Mouse (Mus musculus) liver, embryonic 12.5 days (tissue): ENCODE results near the gene Zfp36l1. TPM values are rescaled to one million over a fixed set of nuclear protein-coding genes. Genes with fewer than 3 reads are reported as not detected.

Source experiments
- ATAC-seq: fragments of 200-750 bp; cut with Nextera tagmentation; 2 replicates; pipeline ENCODE4 v1.8.0; 2017; ENCODE audit warnings: moderate number of reproducible peaks, mild to moderate bottlenecking, moderate library complexity
- H3K27ac ChIP-seq: fragments of 300-500 bp; sonication (generic); 2 replicates; pipeline ENCODE4 v1.5.1; 2016; ENCODE audit warnings: mild to moderate bottlenecking
- H3K27me3 ChIP-seq: fragments of 300-500 bp; sonication (generic); replicated peaks from 2 replicates; pipeline ENCODE4 v1.6.1; 2016; ENCODE audit warnings: mild to moderate bottlenecking, moderate library complexity
- H3K36me3 ChIP-seq: fragments of 300-500 bp; sonication (generic); 2 replicates; pipeline ENCODE4 v1.6.1; 2016; ENCODE audit warnings: mild to moderate bottlenecking, moderate library complexity
- H3K4me1 ChIP-seq: fragments of 300-500 bp; sonication (generic); 2 replicates; pipeline ENCODE4 v1.6.1; 2016
- H3K4me2 ChIP-seq: fragments of 300-500 bp; sonication (generic); 2 replicates; pipeline ENCODE4 v1.6.1; 2016; ENCODE audit warnings: mild to moderate bottlenecking, moderate library complexity
- H3K4me3 ChIP-seq: fragments of 300-500 bp; sonication (generic); 2 replicates; pipeline ENCODE4 v1.5.1; 2016; ENCODE audit warnings: mild to moderate bottlenecking, moderate library complexity
- H3K9ac ChIP-seq: fragments of 300-500 bp; sonication (generic); 2 replicates; pipeline ENCODE4 v1.6.1; 2016; ENCODE audit warnings: mild to moderate bottlenecking, moderate library complexity
- H3K9me3 ChIP-seq: fragments of 300-500 bp; sonication (generic); replicated peaks from 2 replicates; pipeline ENCODE4 v1.6.1; 2016; ENCODE audit warnings: mild to moderate bottlenecking, moderate library complexity
- WGBS: fragments of 180-500 bp; shearing (Covaris S2); methylation state at CpG from one replicate; pipeline ENCODE4 v1.1.7; 2016; ENCODE audit not compliant: insufficient replicate concordance; 5-methylcytosine and 5-hydroxymethylcytosine counted together
- polyA plus RNA-seq: library from polyadenylated mRNA; unstranded; fragments of >200 nt; fragmentation: Nextera tagmentation; extraction: Ambion mirVana; gene quantifications from 2 replicates; pipeline ENCODE4 v1.2.1, GENCODE M21; 2016

Zfp36l1 gene
- polyA plus RNA-seq, 1 experiment from 2014 or later, result 23.9 TPM

DNA sequence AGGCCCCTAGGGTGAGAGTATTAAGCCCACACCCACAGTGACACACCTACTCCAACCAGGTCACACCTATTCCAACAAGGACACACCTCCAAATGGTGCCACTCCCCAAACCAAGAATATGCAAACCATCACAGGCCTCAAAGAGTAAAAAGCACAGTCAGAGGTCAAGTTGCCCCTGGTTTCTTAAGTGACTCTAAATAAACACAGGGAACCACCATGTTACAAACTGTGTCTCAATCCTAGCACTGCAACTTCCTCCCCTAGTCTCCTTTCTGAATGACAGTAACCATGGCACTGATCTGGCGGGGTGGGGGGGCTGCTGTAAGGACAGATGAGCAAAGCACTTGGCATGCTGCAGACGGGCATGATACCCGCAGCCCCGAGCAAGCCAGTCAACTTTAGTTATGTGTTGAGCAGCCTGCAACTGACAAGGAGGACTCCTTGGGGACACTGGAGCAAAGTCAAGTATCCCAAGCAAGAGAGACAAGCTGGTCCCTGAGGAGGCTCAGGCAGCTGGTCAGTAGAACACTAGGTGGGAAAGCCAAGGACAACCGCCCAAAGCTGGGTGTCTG, 14.5 kb upstream of the Zfp36l1 start:
- Histone ChIP-seq H3K27me3 (no peaks in the 10 kb centered on the region), H3K4me1 (peaks cover 74% of the 10 kb centered on the region), H3K9me3 (no peaks in the 10 kb centered on the region), H3K4me2 (no peak overlapping the region), H3K4me3 (no peak overlapping the region), H3K27ac (no peak overlapping the region), H3K36me3 (peaks cover 27% of the 10 kb centered on the region), H3K9ac (no peak overlapping the region)
- no peak for ATAC-seq
- 72% methylated on average over 5 of the region's 5 CpGs for WGBS

DNA sequence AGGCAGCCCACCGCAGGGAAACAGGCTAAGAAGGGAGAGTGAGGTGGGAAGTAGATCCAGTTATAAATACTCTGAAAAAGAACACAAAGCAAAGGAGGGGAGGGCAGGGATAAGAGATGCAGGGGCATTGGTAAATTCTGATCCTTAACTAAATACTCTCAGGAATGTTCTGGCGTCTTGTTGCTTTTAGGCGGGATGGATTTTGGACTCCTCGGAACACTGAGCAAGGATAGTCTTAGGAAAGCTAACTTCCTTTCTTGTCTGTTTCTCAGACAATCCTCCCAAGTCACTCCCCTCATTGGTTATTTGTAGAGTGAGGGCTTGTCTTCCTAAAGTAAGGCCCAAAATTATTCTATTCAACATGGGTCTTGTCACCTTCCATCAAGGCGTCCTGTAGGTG, 12.5 kb upstream of the Zfp36l1 start:
- no peak overlapping the region for H3K27ac ChIP-seq
- H3K36me3 ChIP-seq, result peaks cover 36% of the 10 kb centered on the region
- H3K27me3 ChIP-seq, result no peaks in the 10 kb centered on the region
- H3K4me1 ChIP-seq, result peaks cover 60% of the 10 kb centered on the region
- H3K9ac ChIP-seq, result no peak overlapping the region
- ATAC-seq, result no peak
- H3K4me3 ChIP-seq, result no peak overlapping the region
- WGBS, result 78% methylated on average over 5 of the region's 5 CpGs
- no peak overlapping the region for H3K4me2 ChIP-seq
- H3K9me3 ChIP-seq, result no peaks in the 10 kb centered on the region

GRCm38 (mm10) chr12:80124756-80125155, 11.9 kb upstream of the Zfp36l1 start:
- Histone ChIP-seq H3K36me3 (peaks cover 41% of the 10 kb centered on the region), H3K27me3 (no peaks in the 10 kb centered on the region), H3K27ac (no peak overlapping the region), H3K9ac (no peak overlapping the region), H3K4me2 (no peak overlapping the region), H3K9me3 (no peaks in the 10 kb centered on the region), H3K4me3 (no peak overlapping the region), H3K4me1 (peaks cover 55% of the 10 kb centered on the region)
- ATAC-seq, result no peak
- 62% methylated on average over 3 of the region's 3 CpGs for WGBS

- Histone ChIP-seq H3K4me3 (no peak overlapping the region), H3K27ac (no peak overlapping the region), H3K9ac (no peak overlapping the region), H3K27me3 (no peaks in the 10 kb centered on the region), H3K4me1 (peaks cover 51% of the 10 kb centered on the region), H3K36me3 (peaks cover 46% of the 10 kb centered on the region), H3K4me2 (no peak overlapping the region), H3K9me3 (no peaks in the 10 kb centered on the region)
- ATAC-seq, result no peak
- 65% methylated on average over 3 of the region's 3 CpGs for WGBS
Observed at GRCm38 (mm10) chr12:80124211-80124610, 11.4 kb upstream of the Zfp36l1 start.

DNA sequence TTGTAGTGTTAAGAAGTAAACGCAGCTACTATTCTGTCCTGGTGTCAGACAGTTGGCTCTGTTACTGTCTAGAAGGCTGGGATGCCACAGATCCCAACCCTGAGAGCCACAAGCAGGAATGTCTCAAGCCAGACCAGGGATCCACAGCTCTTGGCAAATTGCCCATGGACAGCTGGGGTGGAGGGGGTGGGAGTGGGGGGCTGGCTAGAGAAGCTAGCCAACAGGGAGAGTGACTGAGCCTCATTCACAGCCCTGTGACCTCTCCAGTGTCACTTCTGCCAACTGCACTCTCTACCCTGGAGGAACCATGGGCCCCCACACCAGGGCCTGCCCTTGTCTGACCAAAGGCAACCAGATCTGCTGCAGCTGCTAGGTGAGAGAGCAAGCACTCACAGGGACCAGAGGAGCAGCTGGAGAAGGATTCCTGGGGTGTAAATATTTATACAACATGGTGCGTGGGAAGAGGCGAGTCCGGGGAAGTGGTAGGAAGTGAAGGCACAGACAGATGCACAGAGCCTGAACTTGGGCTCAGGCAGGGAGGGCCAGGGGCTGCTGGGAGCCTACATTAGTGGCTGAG, 10.5 kb upstream of the Zfp36l1 start:
- ATAC-seq, result peak; percentile 33; the same call in 1 of the 2 replicates
- no peak overlapping the region for H3K4me2 ChIP-seq
- H3K27ac ChIP-seq, result peak overlapping the region; percentile 55
- H3K4me3 ChIP-seq, result no peak overlapping the region
- peaks cover 46% of the 10 kb centered on the region for H3K36me3 ChIP-seq
- H3K4me1 ChIP-seq, result peaks cover 52% of the 10 kb centered on the region
- no peaks in the 10 kb centered on the region for H3K27me3 ChIP-seq
- no peak overlapping the region for H3K9ac ChIP-seq
- no peaks in the 10 kb centered on the region for H3K9me3 ChIP-seq
- WGBS, result 69% methylated on average over 4 of the region's 4 CpGs

DNA sequence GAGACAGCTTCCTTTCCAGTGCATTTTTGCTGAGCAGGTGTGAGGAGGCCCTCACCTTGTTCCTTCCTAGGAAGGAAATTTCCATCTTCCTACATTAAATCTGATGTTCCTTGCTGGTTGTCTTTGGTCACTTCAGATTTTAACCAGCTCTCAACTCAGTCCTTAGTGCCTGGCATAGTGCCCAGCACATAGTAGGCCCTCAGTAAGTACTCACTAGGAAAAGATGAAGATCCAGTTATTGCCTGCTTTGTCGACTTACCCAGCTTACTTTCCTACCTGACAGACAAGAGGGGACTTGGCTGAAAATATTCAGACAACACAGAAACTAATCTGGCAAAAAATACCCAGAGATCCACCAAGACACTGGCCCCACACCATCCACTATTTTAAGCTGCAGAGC, 8.6 kb upstream of the Zfp36l1 start:
- H3K4me1 ChIP-seq, result peaks cover 62% of the 10 kb centered on the region
- no peak overlapping the region for H3K27ac ChIP-seq
- WGBS, result 70% methylated on average over 1 of the region's 1 CpGs
- peaks cover 35% of the 10 kb centered on the region for H3K36me3 ChIP-seq
- no peak overlapping the region for H3K4me3 ChIP-seq
- ATAC-seq, result no peak
- no peaks in the 10 kb centered on the region for H3K9me3 ChIP-seq
- H3K9ac ChIP-seq, result no peak overlapping the region
- no peaks in the 10 kb centered on the region for H3K27me3 ChIP-seq
- H3K4me2 ChIP-seq, result no peak overlapping the region

GRCm38 (mm10) chr12:80118588-80118987, 5.8 kb upstream of the Zfp36l1 start:
- H3K9me3 ChIP-seq, result no peaks in the 10 kb centered on the region
- H3K36me3 ChIP-seq, result peaks cover 22% of the 10 kb centered on the region
- peaks cover 65% of the 10 kb centered on the region for H3K4me1 ChIP-seq
- H3K9ac ChIP-seq, result no peak overlapping the region
- no peaks in the 10 kb centered on the region for H3K27me3 ChIP-seq
- H3K4me2 ChIP-seq, result no peak overlapping the region
- H3K27ac ChIP-seq, result no peak overlapping the region; the same call in 1 of the 2 replicates
- WGBS, result 64% methylated on average over 1 of the region's 1 CpGs
- H3K4me3 ChIP-seq, result no peak overlapping the region
- ATAC-seq, result no peak

- no peaks in the 10 kb centered on the region for H3K9me3 ChIP-seq
- 52% methylated on average over 18 of the region's 18 CpGs for whole genome bisulfite sequencing
- H3K36me3 ChIP-seq, result peaks cover 17% of the 10 kb centered on the region
- peak overlapping the region; percentile 88 for H3K4me2 ChIP-seq
- H3K27ac ChIP-seq, result peak overlapping the region; percentile 99
- no peak for ATAC-seq
- H3K4me3 ChIP-seq, result peak overlapping the region; percentile 85
- no peaks in the 10 kb centered on the region for H3K27me3 ChIP-seq
- H3K9ac ChIP-seq, result peak overlapping the region; percentile 92
- H3K4me1 ChIP-seq, result peaks cover 48% of the 10 kb centered on the region
Observed at GRCm38 (mm10) chr12:80116206-80117112, 3.6 kb upstream of the Zfp36l1 start.

DNA sequence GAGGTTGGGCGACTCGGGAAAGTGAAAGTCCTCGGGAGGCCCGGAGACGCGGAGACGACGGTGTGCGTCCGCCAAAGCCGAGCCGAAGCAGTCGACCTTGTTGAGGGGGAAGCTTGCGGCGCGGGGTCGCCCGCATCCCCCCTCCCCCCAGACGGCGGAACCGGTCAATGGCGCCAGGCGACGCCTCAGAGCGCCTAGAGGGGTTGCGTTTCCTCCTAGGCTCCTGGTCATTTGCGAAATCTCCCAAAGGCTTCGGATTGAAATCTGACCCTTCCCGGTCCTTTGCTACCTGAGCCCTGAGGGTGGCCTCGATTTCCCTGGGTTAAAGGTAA, 3.0 kb upstream of the Zfp36l1 start:
- H3K4me1 ChIP-seq, result peaks cover 55% of the 10 kb centered on the region
- H3K27me3 ChIP-seq, result no peaks in the 10 kb centered on the region
- ATAC-seq, result no peak
- peak overlapping the region; percentile 88 for H3K4me2 ChIP-seq
- under 1% methylated on average over 30 of the region's 30 CpGs for WGBS
- peak overlapping the region; percentile 92 for H3K9ac ChIP-seq
- peak overlapping the region; percentile 99 for H3K27ac ChIP-seq
- no peaks in the 10 kb centered on the region for H3K9me3 ChIP-seq
- H3K4me3 ChIP-seq, result peak overlapping the region; percentile 85
- H3K36me3 ChIP-seq, result peaks cover 15% of the 10 kb centered on the region

DNA sequence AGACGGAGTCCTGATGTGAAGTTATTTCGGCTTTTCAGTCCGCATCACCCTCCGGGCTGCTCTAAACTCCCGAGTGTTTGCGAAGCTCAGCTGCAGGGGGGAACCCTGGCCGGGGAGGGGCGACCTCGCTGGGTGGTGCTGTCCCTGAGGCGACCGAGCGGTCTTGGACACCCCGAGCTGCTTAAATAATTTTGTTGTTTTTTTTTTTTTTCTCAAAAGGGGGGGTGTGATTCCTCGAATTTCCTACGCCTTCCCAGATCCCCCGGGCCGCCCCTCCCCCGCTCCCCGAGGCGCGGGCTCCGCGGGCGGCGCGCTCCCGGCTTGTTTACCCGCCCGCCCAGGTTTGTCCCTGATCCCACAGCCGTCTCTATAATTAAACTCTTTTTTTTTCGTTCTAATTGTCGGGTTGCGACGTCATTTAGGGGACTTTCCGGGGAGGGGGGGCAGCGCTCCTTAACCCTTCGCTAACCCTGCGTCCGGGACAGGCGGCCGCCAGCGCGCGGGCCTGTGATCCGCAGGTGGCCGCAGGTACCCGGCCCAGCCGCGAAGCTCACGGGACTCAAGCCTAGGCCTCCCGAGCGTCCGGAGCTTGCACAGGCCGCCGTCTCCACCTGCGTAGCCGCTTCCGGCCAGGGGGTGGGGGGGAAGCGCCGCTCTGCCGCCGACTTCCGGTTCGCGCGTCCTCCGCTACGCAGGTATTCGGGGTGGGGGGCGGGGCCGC, 2.5 kb upstream of the Zfp36l1 start:
- Histone ChIP-seq H3K4me2 (peak overlapping the region; percentile 88), H3K9ac (peak overlapping the region; percentile 92), H3K27me3 (no peaks in the 10 kb centered on the region), H3K4me1 (peaks cover 60% of the 10 kb centered on the region), H3K36me3 (peaks cover 13% of the 10 kb centered on the region), H3K27ac (peak overlapping the region; percentile 99), H3K4me3 (peak overlapping the region; percentile 85), H3K9me3 (no peaks in the 10 kb centered on the region)
- peak; percentile 73 for ATAC-seq
- WGBS, result under 1% methylated on average over 64 of the region's 71 CpGs

DNA sequence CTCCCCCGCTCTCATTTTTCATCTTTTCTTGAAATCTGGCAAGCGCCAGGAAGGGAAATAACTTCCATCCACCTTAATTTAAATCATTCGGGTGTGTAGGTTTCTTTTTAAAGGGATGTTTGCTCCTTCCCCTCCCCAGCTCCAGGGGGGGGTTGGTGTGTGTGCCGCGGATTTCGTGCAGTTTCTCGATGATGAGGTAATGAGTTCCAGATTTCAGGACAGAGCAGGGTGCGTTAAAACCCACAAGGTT, 2.0 kb upstream of the Zfp36l1 start:
- Histone ChIP-seq H3K9me3 (no peaks in the 10 kb centered on the region), H3K27ac (peak overlapping the region; percentile 99), H3K27me3 (no peaks in the 10 kb centered on the region), H3K9ac (peak overlapping the region; percentile 92), H3K4me2 (peak overlapping the region; percentile 88), H3K4me3 (peak overlapping the region; percentile 85), H3K36me3 (peaks cover 13% of the 10 kb centered on the region), H3K4me1 (peaks cover 65% of the 10 kb centered on the region)
- no peak for ATAC-seq
- 0% methylated on average over 8 of the region's 8 CpGs for WGBS
